Mouse (Mus musculus) central nervous system, embryonic 14 days (tissue): ENCODE measurements around the gene Klra9. TPM values are rescaled to one million over a fixed set of nuclear protein-coding genes. Genes with fewer than 3 reads are reported as not detected.

Experiments
- polyA plus RNA-seq: library from polyadenylated mRNA; depleted of rRNA; stranded (reverse); fragments of >200 nt; gene quantifications from 2 replicates; pipeline ENCODE4 v1.2.3, GENCODE M21; 2012; rRNA removed

Klra9 gene
- not detected in 2 replicates for polyA plus RNA-seq

DNA sequence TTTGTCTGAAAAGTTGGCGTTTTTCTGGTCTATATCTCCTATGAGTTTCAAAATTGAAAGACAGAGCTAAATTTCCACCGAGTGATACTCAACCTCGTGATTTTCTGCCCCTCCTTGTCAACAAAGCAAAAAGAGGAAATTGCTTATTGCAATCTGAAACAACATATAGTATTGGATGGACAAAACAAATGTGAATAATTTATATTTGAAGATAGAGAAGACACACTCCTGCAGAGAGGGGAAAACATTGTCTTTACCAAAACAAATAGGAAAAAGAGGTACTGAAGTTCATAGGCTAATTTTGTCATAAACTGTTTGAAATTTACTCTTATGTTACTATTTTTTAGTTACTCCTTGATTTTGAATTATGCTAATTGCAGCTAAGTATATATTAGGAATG, at the start of gene Klra9:
TSS of gene Klra9 (minus strand) at position 101 of the 400 bp plus-strand sequence.

DNA sequence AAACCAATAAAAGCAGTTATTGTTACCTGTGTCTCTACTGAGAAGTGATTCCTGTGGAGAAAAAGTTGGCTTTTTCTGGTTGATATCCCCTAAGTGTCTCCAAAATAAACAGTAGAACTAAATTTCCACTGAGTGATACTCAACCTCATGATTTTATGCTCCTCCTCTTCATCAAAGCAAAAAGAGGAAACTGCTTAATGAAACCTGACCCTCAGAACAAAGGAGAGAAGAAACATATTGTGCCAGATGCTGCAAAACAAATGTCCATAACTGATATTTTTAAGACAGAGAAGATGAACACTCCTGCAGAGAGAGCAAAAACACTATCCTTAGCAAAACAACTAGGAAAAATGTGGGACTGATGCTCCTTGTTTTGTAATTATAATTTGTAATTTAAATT, 40.3 kb upstream of the Klra9 start, which contains the start of gene Klra7:
TSS of gene Klra7 (minus strand) at position 101 of the 400 bp plus-strand sequence.

GRCm38 (mm10) chr6:130129798-130130197, 63.1 kb downstream of the Klra9 start, which contains the start of gene Klra8:
Gene Klra8, minus strand, starts transcription at chr6:130129898.

Other genes starting within 250 kb of the Klra9 start
- gene Klra6, start 166.2 kb downstream of the Klra9 start, polyA plus RNA-seq = not detected in 2 replicates
- gene Klra4, start 125.8 kb downstream of the Klra9 start, polyA plus RNA-seq = not detected in 2 replicates
- not detected in 2 replicates for gene Klra8, start 63.2 kb downstream of the Klra9 start, polyA plus RNA-seq
- gene Klra7, start 40.2 kb upstream of the Klra9 start, polyA plus RNA-seq = not detected in 2 replicates
- gene Klra10, start 88.8 kb upstream of the Klra9 start, polyA plus RNA-seq = not detected in 2 replicates
- gene Klra3, start 144.5 kb upstream of the Klra9 start, polyA plus RNA-seq = not detected in 2 replicates
- not detected in 2 replicates for gene Klra1, start 193.8 kb upstream of the Klra9 start, polyA plus RNA-seq